Mouse (Mus musculus): ENCODE results near the gene Cd72. TPM values are rescaled to one million over a fixed set of nuclear protein-coding genes. Genes with fewer than 3 reads are reported as not detected.

Cd72 gene
- polyA plus RNA-seq, 1 experiment, result 1.5 TPM

- Histone ChIP-seq H3K79me3 (ENCODE audit: low read depth) (no peaks in the 10 kb centered on the region), H3K4me3 (ENCODE audit: insufficient read depth, poor library complexity, severe bottlenecking) (no peak overlapping the region), H3K27me3 (ENCODE audit: control insufficient read depth, insufficient read depth, insufficient read length) (no peaks in the 10 kb centered on the region), H3ac (ENCODE audit: control insufficient read depth, insufficient read length, low read depth) (no peak overlapping the region), H3K79me2 (ENCODE audit: control insufficient read depth, insufficient read depth) (no peaks in the 10 kb centered on the region), H3K36me3 (ENCODE audit: control insufficient read depth, insufficient read depth) (no peaks in the 10 kb centered on the region)
- TF ChIP-seq FOSL1 (IDR thresholded peaks at IDR 0.05; ENCODE audit: insufficient read depth, low read length, poor library complexity, severe bottlenecking) (no peak), CEBPB (IDR thresholded peaks at IDR 0.05; ENCODE audit: low read depth) (no peak), MYOG (IDR thresholded peaks at IDR 0.05; ENCODE audit: control insufficient read depth, extremely low read depth, insufficient read length) (no peak), USF1 (IDR thresholded peaks at IDR 0.05; ENCODE audit: low read depth) (no peak), MYOD1 (IDR thresholded peaks at IDR 0.05; ENCODE audit: control insufficient read depth, insufficient read length, low read depth) (no peak), MAX (IDR thresholded peaks at IDR 0.05) (no peak), CTCF (IDR thresholded peaks at IDR 0.05; ENCODE audit: control insufficient read depth, insufficient read depth, insufficient read length) (no peak)
These were observed 19.2 kb upstream of the Cd72 start for GRCm38 (mm10) chr4:43473636-43474035.

- Histone ChIP-seq H3K79me3 (ENCODE audit: low read depth) (no peaks in the 10 kb centered on the region), H3K27me3 (ENCODE audit: control insufficient read depth, insufficient read depth, insufficient read length) (no peaks in the 10 kb centered on the region), H3K36me3 (ENCODE audit: control insufficient read depth, insufficient read depth) (no peaks in the 10 kb centered on the region), H3ac (ENCODE audit: control insufficient read depth, insufficient read length, low read depth) (no peak overlapping the region), H3K79me2 (ENCODE audit: control insufficient read depth, insufficient read depth) (no peaks in the 10 kb centered on the region), H3K4me3 (ENCODE audit: insufficient read depth, poor library complexity, severe bottlenecking) (no peak overlapping the region)
- no peak for TF ChIP-seq CEBPB (IDR thresholded peaks at IDR 0.05; ENCODE audit: low read depth)
- no peak for TF ChIP-seq MYOD1 (IDR thresholded peaks at IDR 0.05; ENCODE audit: control insufficient read depth, insufficient read length, low read depth)
- no peak for TF ChIP-seq USF1 (IDR thresholded peaks at IDR 0.05; ENCODE audit: low read depth)
- no peak for TF ChIP-seq FOSL1 (IDR thresholded peaks at IDR 0.05; ENCODE audit: insufficient read depth, low read length, poor library complexity, severe bottlenecking)
- TF ChIP-seq MYOG (IDR thresholded peaks at IDR 0.05; ENCODE audit: control insufficient read depth, extremely low read depth, insufficient read length), result no peak
- no peak for TF ChIP-seq CTCF (IDR thresholded peaks at IDR 0.05; ENCODE audit: control insufficient read depth, insufficient read depth, insufficient read length)
- no peak for TF ChIP-seq MAX (IDR thresholded peaks at IDR 0.05)
These were observed 15.9 kb upstream of the Cd72 start for GRCm38 (mm10) chr4:43470301-43470700.

- TF ChIP-seq USF1 (IDR thresholded peaks at IDR 0.05; ENCODE audit: low read depth), result no peak
- no peak for TF ChIP-seq MYOG (IDR thresholded peaks at IDR 0.05; ENCODE audit: control insufficient read depth, extremely low read depth, insufficient read length)
- Histone ChIP-seq H3K36me3 (ENCODE audit: control insufficient read depth, insufficient read depth) (no peaks in the 10 kb centered on the region), H3K79me2 (ENCODE audit: control insufficient read depth, insufficient read depth) (no peaks in the 10 kb centered on the region), H3K4me3 (ENCODE audit: insufficient read depth, poor library complexity, severe bottlenecking) (no peak overlapping the region), H3ac (ENCODE audit: control insufficient read depth, insufficient read length, low read depth) (no peak overlapping the region), H3K27me3 (ENCODE audit: control insufficient read depth, insufficient read depth, insufficient read length) (no peaks in the 10 kb centered on the region), H3K79me3 (ENCODE audit: low read depth) (no peaks in the 10 kb centered on the region)
These were observed 12.4 kb upstream of the Cd72 start for GRCm38 (mm10) chr4:43466872-43467271.

DNA sequence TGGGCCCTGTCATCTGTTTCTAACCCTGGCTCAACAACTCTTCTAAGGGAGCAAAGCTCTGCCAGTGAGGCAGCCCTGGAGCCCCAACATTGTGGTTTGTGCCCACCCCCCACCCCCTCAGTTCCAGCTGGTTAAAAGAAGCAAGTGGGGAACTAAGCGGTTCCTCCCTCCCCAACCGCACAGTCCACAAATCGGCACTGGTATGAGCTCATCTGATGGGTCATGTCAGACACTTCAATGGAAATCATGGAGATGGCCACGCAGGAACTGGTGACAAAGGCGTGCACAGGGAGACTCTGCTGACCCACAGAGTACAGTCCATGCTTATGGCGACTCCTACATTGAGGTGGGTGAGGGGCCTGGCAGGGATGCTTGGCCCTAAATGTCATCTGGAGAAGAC, 11.5 kb upstream of the Cd72 start:
- H3K36me3 ChIP-seq (ENCODE audit: control insufficient read depth, insufficient read depth), result no peaks in the 10 kb centered on the region
- TF ChIP-seq USF1 (IDR thresholded peaks at IDR 0.05; ENCODE audit: low read depth), result no peak
- no peak for TF ChIP-seq MAX (IDR thresholded peaks at IDR 0.05)
- no peak for TF ChIP-seq MYOG (IDR thresholded peaks at IDR 0.05; ENCODE audit: control insufficient read depth, extremely low read depth, insufficient read length)
- TF ChIP-seq FOSL1 (IDR thresholded peaks at IDR 0.05; ENCODE audit: insufficient read depth, low read length, poor library complexity, severe bottlenecking), result no peak
- TF ChIP-seq CEBPB (IDR thresholded peaks at IDR 0.05; ENCODE audit: low read depth), result no peak
- no peak for TF ChIP-seq MYOD1 (IDR thresholded peaks at IDR 0.05; ENCODE audit: control insufficient read depth, insufficient read length, low read depth)
- no peak for TF ChIP-seq CTCF (IDR thresholded peaks at IDR 0.05; ENCODE audit: control insufficient read depth, insufficient read depth, insufficient read length)
- no peaks in the 10 kb centered on the region for H3K27me3 ChIP-seq (ENCODE audit: control insufficient read depth, insufficient read depth, insufficient read length)
- H3ac ChIP-seq (ENCODE audit: control insufficient read depth, insufficient read length, low read depth), result no peak overlapping the region
- no peaks in the 10 kb centered on the region for H3K79me2 ChIP-seq (ENCODE audit: control insufficient read depth, insufficient read depth)
- no peaks in the 10 kb centered on the region for H3K79me3 ChIP-seq (ENCODE audit: low read depth)
- H3K4me3 ChIP-seq (ENCODE audit: insufficient read depth, poor library complexity, severe bottlenecking), result no peak overlapping the region

- H3K36me3 ChIP-seq (ENCODE audit: control insufficient read depth, insufficient read depth), result no peaks in the 10 kb centered on the region
- no peaks in the 10 kb centered on the region for H3K79me3 ChIP-seq (ENCODE audit: low read depth)
- no peak for TF ChIP-seq USF1 (IDR thresholded peaks at IDR 0.05; ENCODE audit: low read depth)
- TF ChIP-seq MYOD1 (IDR thresholded peaks at IDR 0.05; ENCODE audit: control insufficient read depth, insufficient read length, low read depth), result no peak
- TF ChIP-seq CEBPB (IDR thresholded peaks at IDR 0.05; ENCODE audit: low read depth), result no peak
- TF ChIP-seq MYOG (IDR thresholded peaks at IDR 0.05; ENCODE audit: control insufficient read depth, extremely low read depth, insufficient read length), result no peak
- TF ChIP-seq FOSL1 (IDR thresholded peaks at IDR 0.05; ENCODE audit: insufficient read depth, low read length, poor library complexity, severe bottlenecking), result no peak
- TF ChIP-seq MAX (IDR thresholded peaks at IDR 0.05), result no peak
- TF ChIP-seq CTCF (IDR thresholded peaks at IDR 0.05; ENCODE audit: control insufficient read depth, insufficient read depth, insufficient read length), result no peak
- no peaks in the 10 kb centered on the region for H3K27me3 ChIP-seq (ENCODE audit: control insufficient read depth, insufficient read depth, insufficient read length)
- no peak overlapping the region for H3ac ChIP-seq (ENCODE audit: control insufficient read depth, insufficient read length, low read depth)
- H3K4me3 ChIP-seq (ENCODE audit: insufficient read depth, poor library complexity, severe bottlenecking), result no peak overlapping the region
- H3K79me2 ChIP-seq (ENCODE audit: control insufficient read depth, insufficient read depth), result no peaks in the 10 kb centered on the region
These were observed 8.7 kb upstream of the Cd72 start for GRCm38 (mm10) chr4:43463102-43463501.

GRCm38 (mm10) chr4:43457124-43457523, 2.7 kb upstream of the Cd72 start:
- no peaks in the 10 kb centered on the region for H3K79me2 ChIP-seq (ENCODE audit: control insufficient read depth, insufficient read depth)
- TF ChIP-seq MYOD1 (IDR thresholded peaks at IDR 0.05; ENCODE audit: control insufficient read depth, insufficient read length, low read depth), result no peak
- no peak for TF ChIP-seq MYOG (IDR thresholded peaks at IDR 0.05; ENCODE audit: control insufficient read depth, extremely low read depth, insufficient read length)
- no peak for TF ChIP-seq FOSL1 (IDR thresholded peaks at IDR 0.05; ENCODE audit: insufficient read depth, low read length, poor library complexity, severe bottlenecking)
- no peak for TF ChIP-seq CEBPB (IDR thresholded peaks at IDR 0.05; ENCODE audit: low read depth)
- no peak for TF ChIP-seq CTCF (IDR thresholded peaks at IDR 0.05; ENCODE audit: control insufficient read depth, insufficient read depth, insufficient read length)
- no peak for TF ChIP-seq USF1 (IDR thresholded peaks at IDR 0.05; ENCODE audit: low read depth)
- no peak for TF ChIP-seq MAX (IDR thresholded peaks at IDR 0.05)
- no peak overlapping the region for H3K4me3 ChIP-seq (ENCODE audit: insufficient read depth, poor library complexity, severe bottlenecking)

More at GRCm38 (mm10) chr4:43457124-43457523, 2.7 kb upstream of the Cd72 start:
- Histone ChIP-seq H3ac (ENCODE audit: control insufficient read depth, insufficient read length, low read depth) (no peak overlapping the region), H3K27me3 (ENCODE audit: control insufficient read depth, insufficient read depth, insufficient read length) (peaks cover 4% of the 10 kb centered on the region), H3K36me3 (ENCODE audit: control insufficient read depth, insufficient read depth) (no peaks in the 10 kb centered on the region), H3K79me3 (ENCODE audit: low read depth) (no peaks in the 10 kb centered on the region)
